Mouse (Mus musculus) brain, embryonic 18.5 days (tissue): Measurements from ENCODE around the gene Ppp1ca.

Source experiments
- DNase-seq: peaks from one replicate; pipeline ENCODE4 v3.0.0-alpha.2; 2012; ENCODE audit warnings: low read depth, low spot score

The Ppp1ca gene

DNA sequence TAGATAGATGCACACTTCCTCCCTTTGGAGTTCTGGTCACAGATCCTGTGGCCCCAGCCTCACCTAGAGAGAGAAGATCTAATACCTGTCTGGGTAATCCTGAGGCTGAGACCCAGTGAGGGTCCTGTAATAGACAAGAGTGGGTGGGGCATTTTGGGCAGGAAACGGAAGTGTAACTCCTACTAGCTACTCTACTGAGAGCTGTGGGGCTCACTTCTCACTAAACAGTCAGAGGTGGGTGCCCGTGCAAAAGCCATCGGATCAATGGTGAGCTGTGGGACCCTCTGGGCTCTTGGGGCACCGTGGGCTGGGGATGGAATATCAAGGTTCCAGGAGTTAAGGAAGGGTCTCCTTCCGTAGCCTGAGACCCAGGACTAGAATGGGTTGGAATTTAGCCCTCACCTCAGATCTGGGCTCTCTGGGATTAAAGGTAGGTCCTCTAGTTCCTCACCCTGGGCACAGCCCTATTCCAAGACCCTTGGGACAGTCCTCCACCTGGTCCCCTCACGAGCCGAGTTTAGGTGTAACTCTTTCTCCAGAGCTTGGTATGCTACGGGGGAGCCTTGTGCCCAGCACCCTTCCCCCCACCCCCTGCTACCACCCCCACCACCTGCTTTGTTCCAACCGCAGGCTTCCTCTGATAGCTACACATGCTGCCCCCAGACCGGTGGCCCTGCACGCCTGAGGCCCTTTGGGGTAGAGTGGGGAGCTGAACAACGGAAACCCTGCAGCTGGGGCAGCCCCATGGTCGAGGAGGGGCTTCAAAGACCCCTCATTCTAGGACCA, 37.2 kb upstream of the Ppp1ca start:
- no peak for DNase-seq

DNA sequence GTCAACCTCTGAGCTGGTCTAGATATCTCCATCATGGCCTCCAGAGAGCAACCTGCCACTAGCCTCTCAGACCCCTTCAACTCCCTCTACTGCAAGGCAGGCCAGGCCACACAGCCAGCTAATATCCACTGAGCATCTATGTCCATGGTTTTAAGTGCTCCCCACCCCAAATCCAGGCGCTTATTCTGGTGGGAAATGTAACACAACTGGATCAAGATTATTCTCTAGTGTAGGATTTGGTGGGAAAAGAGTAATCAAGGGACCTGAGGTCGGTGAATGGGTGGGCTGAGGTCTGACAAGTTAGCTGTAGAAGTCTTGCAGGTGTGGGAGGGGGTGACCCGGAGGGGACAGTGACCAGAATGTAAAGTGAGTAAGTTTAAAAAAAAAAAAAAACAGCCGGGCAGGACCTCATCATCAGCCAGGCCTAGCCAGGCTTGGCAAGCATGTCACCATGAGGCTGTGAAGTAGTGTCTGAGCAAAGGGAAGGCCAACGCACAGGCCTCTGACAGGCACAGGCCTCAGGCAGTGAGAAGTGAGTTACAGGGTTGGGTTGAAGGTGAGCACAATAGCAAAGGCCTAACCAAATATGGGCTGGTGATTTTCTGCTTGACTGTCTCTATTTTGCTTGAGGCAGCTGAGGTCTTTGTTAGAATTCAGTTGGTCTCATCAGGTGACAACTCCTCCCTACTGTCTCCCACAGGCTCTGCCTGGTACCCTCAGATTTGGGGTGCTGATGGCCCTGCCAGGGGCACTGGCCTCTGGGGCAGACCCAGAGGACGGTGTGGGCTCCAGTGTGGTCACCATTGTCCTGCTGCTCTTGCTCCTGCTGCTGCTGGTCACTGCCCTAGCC, 36.4 kb upstream of the Ppp1ca start:
- DNase-seq: no peak

DNA sequence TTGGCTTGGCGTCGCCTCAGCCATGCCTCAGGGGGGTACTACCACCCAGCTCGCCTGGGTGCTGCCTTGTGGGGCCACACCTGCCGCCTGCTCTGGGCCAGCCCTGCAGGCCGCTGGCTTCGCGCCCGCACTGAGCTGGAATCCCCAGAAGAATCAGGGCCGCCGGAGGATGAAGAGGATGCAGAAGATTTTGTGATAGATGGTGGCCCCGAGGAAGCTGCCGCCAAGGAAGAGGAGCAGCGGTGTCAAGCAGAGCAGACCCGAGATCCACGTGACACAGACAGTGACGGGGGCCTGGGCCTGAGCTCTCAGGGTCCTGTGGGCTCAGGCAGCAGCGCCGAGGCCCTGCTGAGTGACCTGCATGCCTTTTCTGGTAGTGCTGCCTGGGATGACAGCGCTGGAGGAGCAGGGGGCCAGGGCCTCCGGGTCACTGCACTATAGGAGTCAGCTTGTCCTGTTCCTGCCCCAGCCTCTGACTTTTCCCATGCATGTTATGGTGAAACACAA, 35.7 kb upstream of the Ppp1ca start:
- no peak for DNase-seq

DNA sequence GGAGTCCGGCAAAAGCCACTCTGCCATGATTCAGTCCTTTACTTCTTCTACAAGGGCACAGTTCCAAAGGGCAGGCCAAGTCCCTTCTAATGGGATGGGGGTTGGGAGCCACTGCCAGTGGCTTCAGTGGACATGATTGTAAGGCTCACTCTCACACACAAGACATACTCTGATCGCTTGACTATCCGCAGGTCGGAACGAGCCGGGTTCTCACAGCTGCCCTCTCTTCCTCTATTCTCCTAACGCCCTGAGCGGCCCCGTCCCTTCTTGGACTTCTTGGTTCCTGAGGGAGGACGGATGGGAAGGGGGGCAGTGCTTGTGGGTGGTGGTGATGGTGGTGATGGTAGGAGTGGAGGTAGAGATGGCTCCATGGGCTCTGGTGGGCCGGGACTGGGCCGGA, 35.1 kb upstream of the Ppp1ca start:
- no peak for DNase-seq

DNA sequence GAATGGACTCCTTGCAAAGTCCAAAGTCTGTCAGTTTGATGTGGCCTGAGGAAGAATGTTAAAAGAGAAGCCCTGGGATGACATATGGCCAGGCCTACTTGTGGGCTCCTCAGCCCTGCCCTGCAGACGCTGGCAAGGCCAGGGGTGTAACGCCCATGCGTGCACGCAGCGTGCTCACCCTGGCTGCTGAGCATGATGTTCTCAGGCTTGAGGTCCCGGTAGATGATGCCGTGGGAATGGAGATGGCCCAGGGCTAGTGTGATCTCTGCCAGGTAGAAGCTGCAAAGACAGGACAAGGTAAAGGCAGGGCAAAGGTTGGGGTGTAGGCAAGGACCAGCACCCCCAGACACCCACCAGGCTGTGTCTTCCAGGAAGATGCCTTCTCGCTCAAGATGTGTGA, 32.8 kb upstream of the Ppp1ca start:
- no peak for DNase-seq

DNA sequence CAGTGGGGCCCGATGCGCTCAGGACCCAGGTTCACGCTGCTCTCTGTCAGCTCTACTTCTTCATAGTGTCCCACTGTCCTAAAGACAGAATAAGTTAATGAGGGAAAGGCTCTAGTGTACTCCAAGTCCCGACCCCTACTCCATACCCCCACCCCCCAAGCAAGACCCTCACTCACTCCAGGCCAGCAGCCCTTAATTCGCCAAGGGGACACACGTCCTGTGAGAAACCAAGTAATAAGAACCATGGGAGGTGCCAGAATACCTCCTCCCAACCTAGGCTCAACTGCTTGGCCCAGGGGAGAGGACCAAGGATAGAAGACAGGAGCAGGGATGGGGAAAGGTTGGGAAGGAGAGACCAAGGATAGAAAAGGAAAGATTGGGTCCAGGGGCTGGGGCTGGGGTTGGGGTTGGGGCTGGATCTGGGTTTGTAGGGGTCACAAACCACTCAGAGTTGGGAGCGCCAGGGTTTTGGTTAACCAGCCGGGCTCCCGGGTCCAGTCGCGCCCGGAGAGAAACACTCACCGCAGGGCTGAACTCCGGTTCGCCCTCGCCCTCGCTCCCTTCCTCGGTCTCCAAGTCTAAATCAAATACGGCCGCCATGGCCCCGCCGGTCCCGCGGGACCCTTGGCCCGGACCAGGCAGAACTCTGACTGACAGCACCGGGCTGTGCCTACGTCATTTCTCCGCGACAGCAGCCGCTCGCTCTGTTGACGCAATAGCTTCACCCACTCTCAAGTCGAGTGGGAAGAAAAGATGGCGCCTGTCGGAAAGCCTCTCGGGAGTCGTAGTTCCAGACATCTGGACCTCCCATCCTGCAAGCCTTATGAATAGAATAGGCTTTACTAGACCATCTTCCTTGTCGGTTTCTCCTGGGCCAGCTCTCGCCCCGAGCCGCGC, 29.0 kb upstream of the Ppp1ca start, which contains the start of gene Rps6kb2:
Gene Rps6kb2, minus strand, starts transcription at position 709 of the 897 bp plus-strand sequence.
- DNase-seq: peak; percentile 94

DNA sequence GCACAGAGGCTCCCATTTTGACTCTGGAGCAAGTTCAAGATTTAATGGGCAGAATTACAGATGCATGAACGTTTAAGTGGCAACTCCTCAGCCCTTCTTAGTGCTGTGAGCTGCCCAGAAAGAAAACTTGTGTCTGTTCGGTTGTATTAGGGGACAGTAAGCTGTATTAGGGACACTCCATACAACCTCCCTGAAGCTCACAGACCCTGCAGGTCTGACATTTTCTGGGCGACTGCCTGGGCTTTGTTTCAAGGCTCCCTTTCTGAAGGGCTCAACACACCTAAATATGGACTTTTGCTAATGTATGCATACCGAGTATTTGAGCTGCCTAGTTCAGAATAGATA, 28.4 kb upstream of the Ppp1ca start:
- DNase-seq: no peak

DNA sequence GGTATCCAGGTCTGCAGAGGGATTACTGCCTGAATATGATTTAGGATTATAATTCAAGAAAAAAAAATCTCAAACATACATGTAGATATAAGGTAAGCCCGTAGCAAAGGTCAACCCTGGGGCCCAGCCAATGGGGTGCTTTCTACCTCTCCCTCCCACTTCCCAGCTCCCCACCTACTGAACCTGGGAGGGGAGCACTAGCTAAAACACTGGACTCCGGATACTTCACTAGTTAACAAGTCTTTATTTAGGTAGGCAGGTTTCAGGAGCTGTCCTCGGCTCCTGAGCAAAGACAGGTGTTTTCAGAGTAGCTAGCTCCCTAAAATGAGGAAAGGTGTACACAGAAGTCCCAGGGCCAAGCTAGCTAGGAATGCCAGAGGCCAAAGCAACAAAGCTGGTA, 27.8 kb upstream of the Ppp1ca start:
- DNase-seq: no peak

DNA sequence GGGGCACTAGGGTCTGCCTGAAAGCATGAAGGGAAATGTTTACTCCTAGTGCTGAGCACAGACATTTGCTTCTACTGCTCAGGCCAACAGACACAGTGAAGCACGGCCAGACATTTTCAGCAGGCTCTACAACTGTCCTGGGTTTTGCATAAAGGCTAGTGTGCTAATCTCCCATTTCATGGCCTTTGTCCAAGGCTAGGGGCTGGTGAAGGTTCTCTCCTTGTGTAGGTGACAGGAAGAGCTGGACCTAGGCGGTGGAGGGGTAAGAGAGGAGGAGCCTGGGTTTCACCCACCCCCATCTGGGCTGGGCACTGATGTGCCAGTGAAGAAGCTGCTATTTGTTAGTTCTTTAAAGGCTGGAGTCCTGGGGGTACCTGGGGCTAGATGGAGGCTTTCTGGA, 27.1 kb upstream of the Ppp1ca start:
- DNase-seq: no peak

DNA sequence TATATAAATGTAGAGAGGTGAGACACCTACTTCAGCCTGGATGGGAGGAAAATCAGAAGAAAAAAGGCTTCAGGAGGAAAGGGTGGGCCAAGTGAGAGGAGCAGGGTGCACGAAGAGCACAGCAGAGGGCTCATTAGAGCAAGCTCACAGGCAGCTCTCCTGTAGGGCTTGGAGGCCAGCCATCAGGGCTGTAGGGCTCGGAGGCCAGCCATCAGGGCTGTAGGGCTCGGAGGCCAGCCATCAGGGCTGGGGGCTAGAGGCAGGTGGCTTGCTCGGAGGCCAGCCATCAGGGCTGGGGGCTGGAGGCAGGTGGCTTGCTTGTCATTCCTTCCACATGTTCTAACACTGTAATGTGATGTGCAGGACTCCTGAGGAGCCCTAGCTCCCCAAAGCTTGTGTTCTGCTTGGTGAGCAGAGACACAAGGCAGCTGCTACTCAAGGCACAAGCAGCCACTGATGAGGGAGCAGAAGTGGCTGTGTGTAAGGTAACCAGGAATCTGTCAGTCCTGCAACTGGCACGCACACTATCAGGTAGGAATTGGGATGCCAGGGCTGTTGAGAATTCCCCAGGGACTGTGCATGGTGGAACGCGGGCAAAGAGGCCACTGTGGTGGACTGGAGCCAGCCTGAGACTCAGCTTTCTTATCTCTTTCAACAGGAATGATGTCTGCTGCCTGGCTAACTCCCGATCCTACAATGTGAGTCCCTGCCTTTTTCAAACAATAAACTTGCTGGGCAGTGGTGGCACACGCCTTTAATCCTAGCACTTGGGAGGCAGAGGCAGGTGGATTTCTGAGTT, 25.0 kb upstream of the Ppp1ca start:
- DNase-seq: no peak

DNA sequence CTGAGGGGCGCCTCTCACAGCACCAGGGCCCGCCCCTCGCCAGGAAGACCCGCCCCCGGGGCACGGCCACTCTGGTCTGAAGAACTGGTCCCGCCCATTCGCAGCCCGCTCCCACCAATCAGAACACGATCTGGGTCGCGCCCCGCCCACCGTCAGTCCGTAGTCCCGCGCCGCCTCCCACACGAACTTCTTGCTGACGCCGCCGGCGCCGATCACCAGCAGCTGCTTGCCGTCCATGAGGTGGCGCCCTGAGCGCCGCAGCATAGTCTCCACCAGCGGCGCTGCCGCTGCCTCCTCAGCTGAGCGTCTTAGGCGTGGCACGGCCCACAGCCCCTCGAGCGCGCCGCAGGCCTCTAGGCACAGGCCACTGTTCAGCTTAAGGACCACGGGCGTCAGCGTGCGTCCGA, 22.5 kb upstream of the Ppp1ca start:
- DNase-seq: peak; percentile 97

DNA sequence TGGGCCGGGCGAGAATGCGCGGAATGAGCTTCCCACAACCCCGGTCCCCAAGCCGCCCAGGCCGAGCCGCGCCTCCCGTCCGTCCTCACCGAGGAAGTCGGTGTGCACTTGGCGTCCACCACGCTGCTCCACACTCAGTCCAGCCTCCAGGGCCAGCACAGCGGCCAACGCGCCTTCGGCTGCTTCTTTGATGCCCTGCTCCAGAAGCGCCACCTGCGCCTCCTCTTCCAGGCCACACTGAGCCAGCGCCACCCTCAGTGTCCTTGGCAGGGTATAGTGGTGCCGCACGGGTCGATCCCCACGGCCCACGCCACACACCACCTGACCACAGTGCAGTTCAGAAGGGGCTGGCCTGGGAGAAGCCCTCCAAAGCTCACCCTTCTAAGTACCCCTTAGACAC, 22.1 kb upstream of the Ppp1ca start:
- no peak for DNase-seq

DNA sequence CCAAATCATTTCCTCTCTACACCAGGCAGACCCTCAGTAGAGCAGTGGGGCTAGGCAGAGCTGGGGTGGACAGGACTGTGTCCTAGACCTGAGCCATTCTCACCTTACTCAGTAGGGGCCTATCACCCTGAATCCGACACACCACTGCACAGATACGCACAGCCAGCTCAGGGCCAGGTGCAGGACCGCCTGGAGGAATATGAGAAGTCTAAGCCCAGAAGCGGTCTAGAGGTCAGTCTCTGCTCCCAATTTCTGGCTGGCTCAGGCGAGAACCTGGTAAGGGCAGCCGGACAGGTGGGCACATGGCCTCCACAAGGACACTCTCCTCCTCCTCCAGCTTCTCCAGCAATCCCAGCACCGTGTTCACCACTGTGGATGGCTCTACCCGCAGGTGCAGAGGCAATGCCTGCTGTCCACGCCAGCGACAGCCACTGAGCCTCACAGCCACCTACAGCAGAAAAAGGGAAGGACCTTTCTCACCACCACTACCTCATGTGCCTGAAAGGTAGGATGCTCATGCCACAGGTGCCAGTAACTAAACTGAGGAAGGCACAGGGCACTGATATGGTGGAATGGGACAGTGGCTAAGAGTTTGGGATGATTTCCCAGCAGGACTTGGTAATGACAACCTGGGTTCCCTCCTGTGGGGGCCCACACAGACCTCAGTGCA, 21.0 kb upstream of the Ppp1ca start:
- DNase-seq: no peak

DNA sequence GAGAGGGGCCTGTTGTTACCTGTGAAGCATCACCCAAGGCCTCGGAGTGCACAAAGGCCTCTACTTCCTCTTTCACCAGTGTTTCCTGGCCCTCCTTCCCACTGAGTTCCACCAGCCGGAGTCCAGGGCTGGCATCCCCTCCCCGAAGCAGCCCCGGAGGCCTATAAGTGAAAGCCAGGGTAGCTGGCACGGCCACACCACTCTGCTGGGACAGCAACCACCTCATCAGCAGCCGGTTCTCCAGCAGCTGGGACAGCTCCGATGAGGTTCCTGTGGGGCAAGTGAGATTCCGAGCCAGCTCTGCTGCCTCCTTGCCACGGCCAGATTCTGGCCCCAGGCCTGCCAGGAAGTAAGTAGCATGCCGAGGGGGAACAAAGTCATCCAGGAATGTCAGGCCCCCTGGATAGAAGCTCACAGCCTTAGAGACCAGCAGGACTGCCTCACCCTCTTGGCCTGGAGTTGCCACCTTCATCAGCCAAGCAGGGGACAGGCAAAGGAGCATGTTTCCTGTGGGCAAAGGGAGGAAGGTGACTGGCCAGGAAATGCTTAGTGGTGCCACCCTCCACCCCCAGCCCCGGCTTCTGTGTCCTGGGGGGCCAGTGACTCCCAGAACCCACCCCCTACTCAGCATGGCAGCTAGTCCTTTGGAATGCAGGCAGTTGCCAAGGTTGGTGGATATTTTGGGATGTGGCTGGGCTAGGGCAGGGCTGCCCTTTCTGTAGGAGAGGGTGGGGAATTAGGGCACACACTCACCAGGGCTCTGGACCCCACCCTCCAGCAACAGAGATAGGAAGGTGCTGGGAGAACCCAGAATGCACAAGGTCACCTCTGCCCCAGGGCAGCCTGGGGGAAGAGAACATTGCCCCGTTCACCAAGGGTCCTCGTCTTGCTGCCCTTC, 20.2 kb upstream of the Ppp1ca start:
- no peak for DNase-seq

DNA sequence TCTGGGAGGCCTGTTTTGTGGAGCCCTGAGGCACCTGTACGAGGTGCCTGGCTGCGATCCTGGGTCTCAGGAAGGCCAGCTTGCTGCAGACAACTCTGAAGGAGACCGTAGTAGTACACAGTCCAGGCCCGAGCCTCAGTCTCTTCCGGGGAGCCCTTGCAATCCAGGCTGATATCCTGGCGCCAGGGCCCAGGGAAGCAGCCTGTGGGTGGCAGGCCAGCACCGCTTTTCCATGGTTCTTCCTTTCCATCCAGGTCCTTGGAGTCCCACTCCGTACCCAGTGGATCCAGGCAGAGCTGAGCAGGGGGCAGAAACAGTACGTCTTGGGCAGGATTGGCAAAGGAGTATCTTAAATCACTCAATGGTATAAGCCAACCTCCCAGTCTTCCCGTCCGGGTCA, 18.9 kb upstream of the Ppp1ca start:
- DNase-seq: no peak

DNA sequence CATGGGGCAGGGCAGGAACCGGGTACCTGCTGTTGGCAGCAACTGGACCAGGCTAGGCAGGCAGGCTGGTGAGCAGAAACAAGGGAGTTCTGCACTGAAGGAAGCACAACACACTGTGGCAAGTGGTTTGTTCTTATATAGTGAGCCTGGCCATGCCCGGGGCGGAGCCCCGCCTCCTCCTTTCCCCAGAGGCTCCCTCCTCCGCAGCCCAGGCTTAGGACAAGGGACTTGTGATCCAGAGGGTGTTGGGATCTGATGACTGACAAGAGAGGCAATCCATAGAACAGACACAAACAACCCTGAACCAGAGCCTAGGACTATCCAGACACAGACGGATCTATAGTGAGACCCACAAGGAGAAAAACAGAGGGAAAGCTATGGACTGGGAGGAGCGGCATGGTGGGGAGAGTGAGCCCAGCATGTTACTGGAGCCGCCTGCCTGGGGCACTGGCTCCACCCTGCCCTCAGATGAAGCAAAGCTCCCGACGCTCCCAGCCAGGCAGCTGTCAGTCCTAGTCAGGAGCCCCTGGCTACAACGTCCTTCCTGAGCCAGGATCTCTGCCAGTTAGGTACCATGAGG, 16.4 kb upstream of the Ppp1ca start, which contains the start of gene Carns1:
Gene Carns1, minus strand, starts transcription at position 112 of the 580 bp plus-strand sequence.
- no peak for DNase-seq

DNA sequence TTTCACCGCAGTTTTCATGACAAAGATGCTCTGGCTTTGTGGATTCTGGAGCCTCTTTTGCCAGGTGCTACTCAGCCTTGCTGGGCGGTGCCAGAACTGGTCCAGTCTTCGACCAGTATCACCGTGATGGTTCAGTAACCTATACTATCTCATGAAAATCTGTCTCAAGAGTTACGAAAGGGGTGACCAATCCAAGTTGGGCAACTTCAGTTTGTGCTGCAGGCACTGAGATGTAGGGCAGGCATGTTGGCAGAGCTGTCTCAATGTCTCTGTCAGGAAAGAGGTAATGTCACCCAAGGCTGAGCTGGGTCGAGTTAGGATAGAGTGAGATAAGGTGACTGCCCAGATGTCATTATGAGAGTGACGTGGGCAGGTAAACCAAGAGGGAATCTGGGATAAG, 11.5 kb upstream of the Ppp1ca start:
- no peak for DNase-seq

DNA sequence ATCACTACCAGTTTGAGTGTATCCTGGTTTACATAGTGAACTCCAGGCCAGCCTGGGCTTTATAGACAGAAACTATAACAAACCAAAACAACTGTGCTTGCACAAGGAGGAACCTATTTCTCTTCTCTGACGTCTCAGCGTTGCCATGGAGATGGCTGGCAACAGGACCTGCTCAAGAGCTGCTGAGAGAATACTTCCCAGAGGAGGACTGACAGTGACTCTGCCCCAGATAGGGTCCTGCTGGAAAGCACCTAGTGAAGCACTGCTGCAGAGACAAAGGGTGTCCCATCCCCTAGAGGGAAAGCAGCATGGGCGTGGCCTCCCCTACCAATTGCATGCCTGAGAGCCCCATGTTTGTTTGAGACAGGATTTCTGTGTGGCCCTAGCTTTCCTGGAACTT, 10.0 kb upstream of the Ppp1ca start:
- no peak for DNase-seq

DNA sequence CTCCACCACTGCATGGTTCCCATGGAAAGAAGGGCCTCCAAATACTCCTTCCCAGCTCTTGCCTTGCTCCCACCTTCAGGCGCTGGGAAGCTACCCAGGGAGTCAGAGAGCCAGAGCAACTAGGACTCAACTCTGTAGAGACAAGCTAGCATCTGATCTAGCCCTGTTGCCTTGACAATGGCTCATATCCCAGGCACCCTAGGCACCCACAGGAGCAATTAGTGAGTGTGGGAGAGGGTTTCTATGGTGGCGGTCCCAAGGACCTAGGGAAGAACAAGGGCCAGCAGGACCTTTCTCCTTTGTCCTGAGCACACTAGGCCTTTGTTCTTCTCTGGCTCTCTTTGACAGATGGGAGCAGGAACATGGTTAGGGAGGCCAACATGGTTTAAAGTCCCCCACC, 8.2 kb upstream of the Ppp1ca start:
- DNase-seq: no peak
